Mouse (Mus musculus) embryonic facial prominence, embryonic 14.5 days (tissue): ENCODE data around the gene Fmnl2. TPM values are rescaled to one million over a fixed set of nuclear protein-coding genes. Genes with fewer than 3 reads are reported as not detected.
A peak's percentile ranks its signal among the peaks of the same experiment; 100 is the strongest.

Source experiments
- ATAC-seq: fragments of 200-750 bp; cut with Nextera tagmentation; 2 replicates; pipeline ENCODE4 v1.8.0; 2017; ENCODE audit warnings: low read depth, moderate number of reproducible peaks, moderate TSS enrichment
- DNase-seq: peaks from one replicate; pipeline ENCODE4 v3.0.0-alpha.2; 2015; ENCODE audit warnings: low spot score
- H3K27ac ChIP-seq: fragments of 300-500 bp; sonication (generic); replicated peaks from 2 replicates; pipeline ENCODE4 v1.5.1; 2014; ENCODE audit warnings: low read depth, mild to moderate bottlenecking, low read length, moderate library complexity
- H3K27me3 ChIP-seq: fragments of 300-500 bp; sonication (generic); replicated peaks from 2 replicates; pipeline ENCODE4 v1.6.1; 2014; ENCODE audit warnings: low read length; ENCODE audit not compliant: control insufficient read depth, insufficient read depth
- H3K36me3 ChIP-seq: fragments of 300-500 bp; sonication (generic); 2 replicates; pipeline ENCODE4 v1.6.1; 2014; ENCODE audit warnings: low read length, mixed read lengths; ENCODE audit not compliant: control insufficient read depth, insufficient read depth
- H3K4me1 ChIP-seq: fragments of 300-500 bp; sonication (generic); 2 replicates; pipeline ENCODE4 v1.6.1; 2014; ENCODE audit warnings: antibody characterized with exemption, low read length; ENCODE audit not compliant: control insufficient read depth, insufficient read depth
- H3K4me2 ChIP-seq: fragments of 300-500 bp; sonication (generic); 2 replicates; pipeline ENCODE4 v1.6.1; 2014; ENCODE audit warnings: low read depth, mild to moderate bottlenecking, low read length, moderate library complexity, mixed read lengths
- H3K4me3 ChIP-seq: fragments of 300-500 bp; sonication (generic); 2 replicates; pipeline ENCODE4 v1.5.1; 2014; ENCODE audit warnings: low read depth, mild to moderate bottlenecking, low read length
- H3K9ac ChIP-seq: fragments of 300-500 bp; sonication (generic); 2 replicates; pipeline ENCODE4 v1.6.1; 2014; ENCODE audit warnings: low read depth, mild to moderate bottlenecking, low read length, moderate library complexity, mixed read lengths
- H3K9me3 ChIP-seq: fragments of 300-500 bp; sonication (generic); 2 replicates; pipeline ENCODE4 v1.6.1; 2016; ENCODE audit warnings: low read length; ENCODE audit not compliant: control insufficient read depth
- WGBS: fragments of 180-500 bp; shearing (Covaris S2); extraction: QIAGEN DNeasy Blood & Tissue Kit; methylation state at CpG from one replicate; pipeline ENCODE4 v1.1.7; 2014; 5-methylcytosine and 5-hydroxymethylcytosine counted together
- polyA plus RNA-seq: library from polyadenylated mRNA; unstranded; fragments of >200 nt; fragmentation: Nextera tagmentation; extraction: Ambion mirVana; gene quantifications from 2 replicates; pipeline ENCODE4 v1.2.1, GENCODE M21; 2014

The Fmnl2 gene
- polyA plus RNA-seq, 1 experiment from 2014 or later = 10.4 TPM

- no peak overlapping the region for H3K27ac ChIP-seq
- peaks cover 53% of the 10 kb centered on the region for H3K36me3 ChIP-seq
- no peak overlapping the region for H3K4me2 ChIP-seq
- H3K9ac ChIP-seq = no peak overlapping the region
- ATAC-seq = no peak
- no peaks in the 10 kb centered on the region for H3K4me1 ChIP-seq
- DNase-seq = no peak
- no peak overlapping the region for H3K4me3 ChIP-seq
- H3K27me3 ChIP-seq = no peaks in the 10 kb centered on the region
- H3K9me3 ChIP-seq = no peaks in the 10 kb centered on the region
- 91% methylated on average over 11 of the region's 11 CpGs for WGBS
Observed at GRCm38 (mm10) chr2:53101885-53102740, 244.5 kb downstream of the Fmnl2 start.

- Histone ChIP-seq H3K9ac (no peak overlapping the region), H3K4me2 (no peak overlapping the region), H3K4me3 (no peak overlapping the region), H3K9me3 (no peaks in the 10 kb centered on the region), H3K4me1 (no peaks in the 10 kb centered on the region), H3K36me3 (peaks cover 61% of the 10 kb centered on the region), H3K27ac (no peak overlapping the region), H3K27me3 (no peaks in the 10 kb centered on the region)
- 98% methylated on average over 2 of the region's 2 CpGs for WGBS
- DNase-seq = no peak
- ATAC-seq = no peak
Observed at GRCm38 (mm10) chr2:53102901-53103300, 245.2 kb downstream of the Fmnl2 start.

GRCm38 (mm10) chr2:53105408-53105807, 247.7 kb downstream of the Fmnl2 start:
- Histone ChIP-seq H3K36me3 (peaks cover 76% of the 10 kb centered on the region), H3K9me3 (no peaks in the 10 kb centered on the region), H3K27me3 (no peaks in the 10 kb centered on the region), H3K9ac (no peak overlapping the region), H3K4me2 (no peak overlapping the region), H3K4me3 (no peak overlapping the region), H3K4me1 (no peaks in the 10 kb centered on the region), H3K27ac (no peak overlapping the region)
- WGBS = 92% methylated on average over 10 of the region's 10 CpGs
- DNase-seq = no peak
- no peak for ATAC-seq

- Histone ChIP-seq H3K27ac (no peak overlapping the region), H3K9me3 (no peaks in the 10 kb centered on the region), H3K4me3 (no peak overlapping the region), H3K9ac (no peak overlapping the region), H3K4me1 (no peaks in the 10 kb centered on the region), H3K36me3 (peaks cover 83% of the 10 kb centered on the region), H3K4me2 (no peak overlapping the region), H3K27me3 (no peaks in the 10 kb centered on the region)
- no peak for ATAC-seq
- WGBS = 68% methylated on average over 7 of the region's 7 CpGs
- DNase-seq = no peak
Observed at GRCm38 (mm10) chr2:53106056-53106455, 248.4 kb downstream of the Fmnl2 start.

- peaks cover 84% of the 10 kb centered on the region for H3K36me3 ChIP-seq
- H3K9ac ChIP-seq = no peak overlapping the region
- no peak for DNase-seq
- H3K4me2 ChIP-seq = no peak overlapping the region
- H3K27ac ChIP-seq = no peak overlapping the region
- WGBS = 90% methylated on average over 8 of the region's 8 CpGs
- no peaks in the 10 kb centered on the region for H3K27me3 ChIP-seq
- no peaks in the 10 kb centered on the region for H3K9me3 ChIP-seq
- no peak for ATAC-seq
- no peak overlapping the region for H3K4me3 ChIP-seq
- no peaks in the 10 kb centered on the region for H3K4me1 ChIP-seq
Observed at GRCm38 (mm10) chr2:53106472-53106871, 248.8 kb downstream of the Fmnl2 start.

- H3K27me3 ChIP-seq = no peaks in the 10 kb centered on the region
- no peaks in the 10 kb centered on the region for H3K4me1 ChIP-seq
- DNase-seq = no peak
- no peak overlapping the region for H3K9ac ChIP-seq
- H3K9me3 ChIP-seq = no peaks in the 10 kb centered on the region
- no peak overlapping the region for H3K4me3 ChIP-seq
- no peak for ATAC-seq
- 81% methylated on average over 5 of the region's 5 CpGs for WGBS
- H3K27ac ChIP-seq = no peak overlapping the region
- H3K36me3 ChIP-seq = peaks cover 73% of the 10 kb centered on the region
- no peak overlapping the region for H3K4me2 ChIP-seq
Observed at GRCm38 (mm10) chr2:53108547-53108946, 250.9 kb downstream of the Fmnl2 start.

- Histone ChIP-seq H3K36me3 (peaks cover 64% of the 10 kb centered on the region), H3K9ac (no peak overlapping the region), H3K9me3 (no peaks in the 10 kb centered on the region), H3K27me3 (no peaks in the 10 kb centered on the region), H3K27ac (no peak overlapping the region), H3K4me2 (no peak overlapping the region), H3K4me3 (no peak overlapping the region), H3K4me1 (no peaks in the 10 kb centered on the region)
- DNase-seq (peak; percentile 47), ATAC-seq (no peak)
- 73% methylated on average over 5 of the region's 5 CpGs for WGBS
Observed at GRCm38 (mm10) chr2:53121797-53122196, 264.1 kb downstream of the Fmnl2 start.

- no peaks in the 10 kb centered on the region for H3K9me3 ChIP-seq
- H3K4me2 ChIP-seq = no peak overlapping the region
- H3K4me3 ChIP-seq = no peak overlapping the region
- no peaks in the 10 kb centered on the region for H3K27me3 ChIP-seq
- DNase-seq = peak; percentile 14
- no peaks in the 10 kb centered on the region for H3K4me1 ChIP-seq
- H3K9ac ChIP-seq = no peak overlapping the region
- H3K27ac ChIP-seq = no peak overlapping the region
- no peak for ATAC-seq
- WGBS = 86% methylated on average over 3 of the region's 3 CpGs
- peaks cover 60% of the 10 kb centered on the region for H3K36me3 ChIP-seq
Observed at GRCm38 (mm10) chr2:53125998-53126397, 268.3 kb downstream of the Fmnl2 start.

GRCm38 (mm10) chr2:53129070-53129469, 271.4 kb downstream of the Fmnl2 start:
- Histone ChIP-seq H3K27ac (no peak overlapping the region), H3K36me3 (peaks cover 57% of the 10 kb centered on the region), H3K4me1 (no peaks in the 10 kb centered on the region), H3K27me3 (no peaks in the 10 kb centered on the region), H3K9ac (no peak overlapping the region), H3K4me3 (no peak overlapping the region), H3K4me2 (no peak overlapping the region), H3K9me3 (no peaks in the 10 kb centered on the region)
- DNase-seq = no peak
- WGBS = 82% methylated on average over 6 of the region's 6 CpGs
- ATAC-seq = no peak
